Mouse (Mus musculus) ES-E14 (cell line): ENCODE results near the gene Ccdc58. TPM values are rescaled to one million over a fixed set of nuclear protein-coding genes. Genes with fewer than 3 reads are reported as not detected.

Source experiments
- DNase-seq: peaks from one replicate; pipeline ENCODE4 v3.0.0-alpha.2; 2013; ENCODE audit warnings: low read depth, low spot score
- H3K27ac ChIP-seq: 2 replicates; pipeline ENCODE4 v1.5.1; 2012; ENCODE audit warnings: low read depth, mild to moderate bottlenecking, low read length, moderate library complexity, mixed read lengths; ENCODE audit not compliant: poor library complexity, insufficient read depth, severe bottlenecking
- H3K36me3 ChIP-seq: 2 replicates; pipeline ENCODE4 v1.6.1; 2012; ENCODE audit warnings: mild to moderate bottlenecking, low read length, moderate library complexity, mixed read lengths; ENCODE audit not compliant: control insufficient read depth, poor library complexity, insufficient read depth, severe bottlenecking
- H3K4me1 ChIP-seq, 2 experiments: fragments of 150-350 bp in 1 of 2; sonication (generic) in 1 of 2; 2 replicates each; pipeline ENCODE4 v1.6.1; 2012; ENCODE audit warnings: low read length in 2 of 2, mild to moderate bottlenecking in 1 of 2, mixed read lengths in 1 of 2; ENCODE audit not compliant: control insufficient read depth in 2 of 2, insufficient read depth in 2 of 2, poor library complexity in 1 of 2
- H3K4me3 ChIP-seq, 2 experiments: fragments of 150-350 bp in 1 of 2; sonication (generic) in 1 of 2; 2 replicates each; pipeline ENCODE4 v1.5.1; 2012; ENCODE audit warnings: low read length in 2 of 2, low read depth in 1 of 2, mild to moderate bottlenecking in 1 of 2, mixed read lengths in 1 of 2; ENCODE audit not compliant: insufficient read depth in 1 of 2, poor library complexity in 1 of 2, severe bottlenecking in 1 of 2
- H3K9ac ChIP-seq: 2 replicates; pipeline ENCODE4 v1.6.1; 2012; ENCODE audit warnings: low read depth, mild to moderate bottlenecking, low read length, mixed read lengths; ENCODE audit not compliant: poor library complexity, insufficient read depth, severe bottlenecking
- H3K9me3 ChIP-seq: fragments of 150-350 bp; sonication (generic); 2 replicates; pipeline ENCODE4 v1.6.1; 2012; ENCODE audit warnings: low read depth, mild to moderate bottlenecking, low read length; ENCODE audit not compliant: control insufficient read depth, insufficient read depth
- CHD2 ChIP-seq: IDR thresholded peaks from 2 replicates; pipeline ENCODE4 v1.6.1; 2014; ENCODE audit warnings: mild to moderate bottlenecking, low read depth, low read length, inconsistent platforms
- HCFC1 ChIP-seq: IDR thresholded peaks from 2 replicates; pipeline ENCODE4 v1.6.1; 2012; ENCODE audit warnings: low read length, inconsistent platforms, borderline replicate concordance; ENCODE audit not compliant: insufficient read depth
- MAFK ChIP-seq: IDR thresholded peaks from 2 replicates; pipeline ENCODE4 v1.6.1; 2014; ENCODE audit warnings: mild to moderate bottlenecking, low read depth, low read length, inconsistent platforms; ENCODE audit not compliant: insufficient read depth
- ZC3H11A ChIP-seq: IDR thresholded peaks from 2 replicates; pipeline ENCODE4 v1.6.1; 2012; ENCODE audit warnings: low read depth, mild to moderate bottlenecking, inconsistent platforms, low read length, borderline replicate concordance
- ZNF384 ChIP-seq: IDR thresholded peaks from 2 replicates; pipeline ENCODE4 v1.6.1; 2012; ENCODE audit warnings: low read depth, low read length, inconsistent platforms
- in situ Hi-C, 2 experiments: fragments of 600-800 bp; cut with MboI; formaldehyde crosslinking; loops; one replicate each; pipeline ENCODE4 v1.15.1; 2025; ENCODE audit warnings: low sequenced_read_pairs in 2 of 2, inconsistent platforms in 1 of 2; ENCODE audit not compliant: unreplicated experiment in 2 of 2
- total RNA-seq: library from RNA; depleted of rRNA; stranded (reverse); fragments of 300-350 nt; gene quantifications from 2 replicates; pipeline ENCODE4 v1.2.3, GENCODE M21; 2012; rRNA removed

Gene Ccdc58
- total RNA-seq, 1 experiment: 185 TPM

DNA sequence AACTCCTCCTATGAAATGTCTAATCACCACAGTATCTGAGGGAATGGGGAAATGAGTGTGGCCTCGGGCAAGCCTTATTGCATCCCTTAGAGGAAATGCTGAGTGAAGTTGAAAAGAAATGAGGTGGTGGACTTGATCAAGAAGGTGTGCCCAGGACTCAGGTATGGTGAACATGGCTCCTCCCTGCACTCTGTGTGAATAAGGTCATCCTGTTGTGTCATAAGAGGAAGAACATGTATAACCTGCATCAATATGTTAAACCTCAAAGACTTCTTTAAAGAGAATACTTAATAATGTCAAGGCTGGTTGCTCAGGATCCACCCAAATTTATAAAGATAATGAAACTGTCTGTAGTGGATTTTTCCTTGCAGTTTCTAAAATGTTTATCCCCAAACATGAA, 59.7 kb downstream of the Ccdc58 start, which contains the start of gene Csta1:
Csta1 (minus strand) TSS at position 101 of the 400 bp plus-strand sequence.
- Histone ChIP-seq H3K9ac (no peak within 1 kb of the TSS), H3K4me3 (no peak within 1 kb of the TSS), H3K36me3 (no peaks in the 10 kb centered on the region), H3K4me1 (peaks cover 0 to 2% of the 10 kb centered on the region in 2 experiments; a peak in 1 of 4 replicates), H3K9me3 (no peaks in the 10 kb centered on the region), H3K27ac (no peak within 1 kb of the TSS)
- DNase-seq: no peak
- in situ Hi-C loops: no loop called here
- no peak for TF ChIP-seq MAFK
- no peak for TF ChIP-seq ZC3H11A
- no peak for TF ChIP-seq CHD2
- no peak for TF ChIP-seq ZNF384
- no peak for TF ChIP-seq HCFC1

DNA sequence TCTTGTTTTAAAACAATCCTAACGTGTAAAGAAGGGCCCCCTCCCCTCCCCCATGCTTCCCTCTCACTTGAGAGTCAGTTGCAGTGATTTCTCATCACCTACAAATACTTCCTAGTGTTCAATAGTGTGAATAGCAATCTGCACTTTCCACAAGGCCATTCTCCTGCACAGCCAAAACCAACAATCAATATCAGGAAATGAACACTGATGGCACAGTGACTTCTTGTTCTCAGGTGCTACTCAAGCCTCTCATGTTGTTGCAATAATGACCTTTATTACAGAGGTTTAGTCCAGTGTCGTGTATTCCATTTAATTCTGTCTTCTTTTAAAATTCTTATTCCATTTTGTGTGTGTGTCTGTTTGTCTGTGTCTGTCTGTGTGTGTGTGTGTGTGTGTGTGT, 66.7 kb downstream of the Ccdc58 start:
- DNase-seq: no peak

More for the DNA sequence above, 66.7 kb downstream of the Ccdc58 start:
- TF ChIP-seq CHD2 (no peak), HCFC1 (no peak), MAFK (no peak), ZNF384 (no peak)
- Histone ChIP-seq H3K36me3 (no peaks in the 10 kb centered on the region), H3K9ac (no peak overlapping the region), H3K4me3 (no peak overlapping the region), H3K9me3 (no peaks in the 10 kb centered on the region), H3K27ac (no peak overlapping the region), H3K4me1 (no peaks in the 10 kb centered on the region)
- in situ Hi-C loops: no loop called here

Other genes starting within 250 kb of the Ccdc58 start
- 2.5 and 4.6 TPM in 2 replicates for gene Parp14, start 200.1 kb upstream of the Ccdc58 start, total RNA-seq
- 4.8 and 7.3 TPM in 2 replicates for gene Parp9, start 133.2 kb upstream of the Ccdc58 start, total RNA-seq
- gene Dtx3l, start 132.5 kb upstream of the Ccdc58 start, total RNA-seq: 3.2 and 3.8 TPM in 2 replicates
- 34.4 and 43.0 TPM in 2 replicates for gene Kpna1, start 92.9 kb upstream of the Ccdc58 start, total RNA-seq
- 3.3 and 4.2 TPM in 2 replicates for gene Wdr5b, start 30.5 kb upstream of the Ccdc58 start, total RNA-seq
- 153 and 243 TPM in 2 replicates for gene Fam162a, start 91 bp upstream of the Ccdc58 start, total RNA-seq
- not detected in 2 replicates for gene Csta1, start 59.6 kb downstream of the Ccdc58 start, total RNA-seq
- gene Stfa2l1, start 85.1 kb downstream of the Ccdc58 start, total RNA-seq: not detected in 2 replicates
- not detected in 2 replicates for gene Gm5483, start 112.5 kb downstream of the Ccdc58 start, total RNA-seq
- not detected in 2 replicates for gene Gm5416, start 138.7 kb downstream of the Ccdc58 start, total RNA-seq
- gene 2010005H15Rik, start 149.8 kb downstream of the Ccdc58 start, total RNA-seq: not detected in 2 replicates
- not detected in 2 replicates for gene Stfa1, start 205.3 kb downstream of the Ccdc58 start, total RNA-seq